Mouse (Mus musculus): ENCODE results near the gene Nsf.

DNA sequence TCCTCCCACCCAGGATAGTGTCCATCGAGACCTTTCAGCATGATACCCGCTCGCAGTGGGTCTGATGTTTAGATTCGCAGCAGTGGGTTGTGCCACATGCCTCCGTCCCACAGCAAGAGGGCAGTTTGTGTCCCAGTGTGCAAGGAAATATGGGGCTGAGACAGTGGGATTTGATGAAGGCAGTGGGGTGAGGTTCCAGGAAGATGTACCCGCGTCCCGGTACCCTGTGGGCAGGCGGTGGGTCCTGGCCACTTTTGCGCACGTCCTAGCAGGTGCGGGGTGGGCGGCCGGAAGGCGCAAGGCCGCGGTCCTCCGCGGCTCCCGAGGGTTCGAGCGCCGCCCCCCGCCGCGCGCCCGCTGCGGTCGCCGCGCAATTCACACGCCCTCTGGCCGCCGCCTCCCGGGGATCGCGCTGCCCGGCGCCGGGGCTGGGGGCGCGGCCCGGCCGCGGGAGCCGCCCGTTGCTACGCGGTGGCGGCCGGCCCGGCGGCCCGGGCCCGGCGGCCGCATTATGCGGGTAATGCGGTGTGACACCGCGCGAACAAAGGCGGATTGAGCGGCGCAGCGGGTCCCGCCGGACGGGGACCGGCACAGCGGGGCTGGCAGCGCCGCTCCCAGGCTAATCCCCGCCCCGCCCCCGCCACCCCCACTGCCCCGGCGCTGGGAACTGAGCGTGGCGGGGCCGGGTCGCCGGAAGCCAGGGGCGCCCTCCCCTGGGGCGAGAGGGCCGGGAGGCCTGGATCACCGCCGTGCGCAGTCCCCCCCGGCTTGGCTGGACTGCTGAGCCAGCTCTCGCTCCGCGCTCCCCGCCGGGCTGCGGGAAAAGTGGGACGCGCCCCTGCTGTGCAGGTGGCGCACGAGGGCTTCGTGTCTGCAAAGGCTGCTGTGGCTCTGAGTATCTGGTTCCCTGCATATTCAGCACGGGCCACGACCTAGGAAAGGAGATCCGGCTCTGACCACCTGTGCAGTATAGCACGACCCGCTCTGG, 144.0 kb downstream of the Nsf start:
- TF ChIP-seq GATA1 (IDR thresholded peaks at IDR 0.05; ENCODE audit: low read depth, low read length) (no peak), CTCF (IDR thresholded peaks at IDR 0.05 in 2 of 3, conservative IDR thresholded peaks at IDR 0.05 in 1 of 3; ENCODE audit: control insufficient read depth in 1 of 3, insufficient read depth in 1 of 3, low read depth in 2 of 3, low read length in 3 of 3, poor library complexity in 1 of 3, severe bottlenecking in 1 of 3) (no peak)
